Mouse (Mus musculus) left cerebral cortex, adult 18-20 months (tissue): ENCODE results near the gene Sv2c. TPM values are rescaled to one million over a fixed set of nuclear protein-coding genes. Genes with fewer than 3 reads are reported as not detected.

Experiments
- DNase-seq, 2 experiments: peaks; one replicate each; pipeline ENCODE4 v3.0.0; 2021 to 2022; ENCODE audit warnings: low spot score in 2 of 2, mixed read lengths in 1 of 2
- total RNA-seq, 2 experiments: library from RNA; stranded (reverse); gene quantifications; 2 replicates each; pipeline ENCODE4 v1.2.3; 2021

The Sv2c gene
- total RNA-seq, 2 experiments from 2014 or later, result 31.9 to 34.5 TPM

- DNase-seq, result no peak
These were observed 58.8 kb downstream of the Sv2c start for GRCm38 (mm10) chr13:96073555-96073954.

- DNase-seq, result no peak
These were observed 79.6 kb downstream of the Sv2c start for GRCm38 (mm10) chr13:96052755-96053154.

- no peak for DNase-seq
These were observed 87.0 kb downstream of the Sv2c start for GRCm38 (mm10) chr13:96045396-96045795.

GRCm38 (mm10) chr13:96040275-96041042 is 91.9 kb downstream of the Sv2c start:
- no peak for DNase-seq

DNA sequence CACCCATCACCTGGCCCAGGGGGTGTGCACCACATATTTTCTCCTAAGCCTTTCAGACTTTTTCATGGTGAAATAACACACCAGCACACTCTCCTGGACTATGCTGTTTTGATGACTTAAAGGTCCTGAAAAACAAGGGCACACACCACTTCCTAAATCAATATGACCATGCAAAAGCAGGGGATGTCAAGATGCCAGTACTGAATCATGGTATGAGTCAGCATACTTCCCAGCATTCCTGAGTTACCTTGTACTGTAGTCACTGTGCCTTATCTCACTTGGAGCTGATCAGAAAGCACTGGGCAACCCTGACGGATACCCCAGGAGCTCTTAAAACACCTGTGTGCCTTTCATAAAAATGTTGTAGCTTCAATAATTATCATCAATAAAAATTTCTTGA is 92.8 kb downstream of the Sv2c start:
- no peak for DNase-seq

GRCm38 (mm10) chr13:96030368-96031223 is 101.8 kb downstream of the Sv2c start:
- peak; percentile 66 to 70 for DNase-seq

- no peak for DNase-seq
These were observed 108.5 kb downstream of the Sv2c start for GRCm38 (mm10) chr13:96023858-96024257.

DNA sequence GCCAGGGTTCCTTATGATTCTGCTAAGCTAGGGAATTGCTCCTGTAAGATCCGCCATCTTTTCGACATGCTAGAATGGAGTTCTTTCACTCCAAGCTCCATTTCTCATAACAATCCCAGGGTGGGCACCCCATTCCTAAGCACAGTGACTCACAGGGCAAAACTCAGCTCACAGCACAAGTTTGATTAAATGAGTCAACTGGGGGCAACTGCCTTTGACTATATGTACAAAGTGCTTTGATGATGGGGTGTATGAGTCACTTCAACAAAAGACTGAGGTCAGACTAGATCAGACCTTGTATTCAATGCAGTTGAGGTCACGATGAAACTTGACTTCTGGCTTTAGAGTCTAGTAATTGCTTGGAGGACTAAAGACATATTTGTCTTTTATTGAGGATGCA is 116.9 kb downstream of the Sv2c start:
- DNase-seq, result no peak

DNA sequence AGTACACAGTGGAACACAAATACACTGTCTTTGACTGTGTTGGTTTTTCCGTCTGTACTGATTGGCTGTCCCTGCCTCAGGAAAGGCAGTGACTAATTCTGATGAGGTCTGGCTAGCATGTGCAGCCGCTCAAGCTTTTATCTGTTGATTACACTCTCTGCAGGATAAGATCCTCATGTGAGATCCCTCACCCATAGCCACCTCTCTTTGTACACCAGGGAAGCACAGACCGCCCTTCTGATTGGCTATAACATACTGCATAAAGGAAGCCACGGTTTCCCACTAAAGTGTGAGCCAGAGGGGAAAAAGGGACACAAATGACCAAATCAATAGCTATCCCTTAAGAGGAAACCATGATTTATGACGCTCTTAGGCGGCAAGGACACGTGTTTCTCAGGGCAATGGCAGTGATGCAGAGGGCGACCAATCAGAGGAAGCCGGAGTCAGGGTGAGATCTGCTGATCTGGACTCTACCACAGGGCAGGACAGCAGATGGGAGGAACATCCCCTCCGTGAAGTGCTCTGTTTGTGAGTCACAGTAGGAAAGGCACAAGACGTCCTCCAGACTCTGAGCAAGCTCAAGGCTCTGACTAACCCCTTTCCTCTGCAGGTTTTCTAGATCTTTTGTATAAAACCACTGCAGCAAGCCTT is 121.4 kb downstream of the Sv2c start:
- peak; percentile 38 to 43 for DNase-seq

DNA sequence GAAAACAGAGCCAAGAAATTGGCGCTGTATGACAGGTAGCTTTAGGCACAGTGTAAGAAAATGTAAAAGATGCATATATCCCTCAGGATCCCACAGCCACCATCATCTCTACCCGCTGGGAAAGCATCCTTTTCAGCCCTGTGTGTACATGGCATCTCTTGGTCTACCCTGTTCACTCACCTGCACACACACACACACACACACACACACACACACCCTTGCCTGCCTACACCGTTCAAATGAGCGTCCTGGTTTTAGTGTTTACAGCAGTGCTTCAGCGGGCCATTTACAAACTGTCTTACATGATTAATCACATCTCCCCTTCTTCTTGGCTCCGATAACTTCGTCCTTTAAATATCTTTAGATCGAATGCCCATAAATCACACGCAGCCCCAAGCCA is 123.4 kb downstream of the Sv2c start:
- DNase-seq, result no peak

GRCm38 (mm10) chr13:96008154-96008553 is 124.2 kb downstream of the Sv2c start:
- no peak for DNase-seq

DNA sequence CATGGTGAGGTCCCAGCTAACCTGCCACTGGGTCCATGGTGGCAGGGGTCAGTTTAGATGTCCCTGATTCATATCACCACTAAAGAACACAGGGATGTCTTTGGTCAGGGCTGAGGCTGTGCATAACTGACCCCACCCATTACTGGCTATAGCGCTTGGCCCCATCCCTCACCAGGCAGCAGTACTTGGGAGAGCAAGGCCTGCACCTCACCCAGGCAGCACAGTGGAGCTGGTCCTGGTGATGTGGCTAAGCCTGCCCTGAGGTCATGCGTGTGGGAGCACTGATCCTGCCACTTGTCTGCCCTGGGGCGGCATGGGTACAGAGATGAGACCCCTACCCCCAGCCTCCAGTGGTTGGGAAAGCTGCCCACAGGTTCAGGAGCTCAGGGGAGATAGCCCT is 128.8 kb downstream of the Sv2c start:
- no peak for DNase-seq

GRCm38 (mm10) chr13:96002475-96002874 is 129.9 kb downstream of the Sv2c start:
- no peak for DNase-seq

DNA sequence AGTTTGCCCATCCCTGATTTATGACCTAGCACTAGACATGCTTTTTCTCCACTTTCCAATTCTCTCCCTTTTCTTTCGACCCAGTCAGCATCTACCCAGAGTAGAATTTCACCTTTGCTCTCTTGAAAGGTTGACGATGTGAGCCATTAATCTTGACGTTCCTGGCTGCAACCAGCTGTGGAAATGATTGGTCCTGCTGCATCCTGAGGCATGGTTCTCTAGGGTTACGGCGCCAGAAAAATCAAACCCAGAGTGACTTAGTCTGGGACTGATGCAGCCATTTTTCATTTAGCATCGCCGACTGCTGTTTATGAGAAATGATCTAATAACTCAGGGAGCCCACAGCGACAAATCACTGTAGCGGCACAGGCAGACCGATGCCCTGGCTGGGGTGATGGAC is 133.0 kb downstream of the Sv2c start:
- DNase-seq, result no peak

GRCm38 (mm10) chr13:95997294-95997693 is 135.1 kb downstream of the Sv2c start:
- DNase-seq, result no peak

GRCm38 (mm10) chr13:95994705-95995703 is 137.4 kb downstream of the Sv2c start:
- DNase-seq, result no peak

DNA sequence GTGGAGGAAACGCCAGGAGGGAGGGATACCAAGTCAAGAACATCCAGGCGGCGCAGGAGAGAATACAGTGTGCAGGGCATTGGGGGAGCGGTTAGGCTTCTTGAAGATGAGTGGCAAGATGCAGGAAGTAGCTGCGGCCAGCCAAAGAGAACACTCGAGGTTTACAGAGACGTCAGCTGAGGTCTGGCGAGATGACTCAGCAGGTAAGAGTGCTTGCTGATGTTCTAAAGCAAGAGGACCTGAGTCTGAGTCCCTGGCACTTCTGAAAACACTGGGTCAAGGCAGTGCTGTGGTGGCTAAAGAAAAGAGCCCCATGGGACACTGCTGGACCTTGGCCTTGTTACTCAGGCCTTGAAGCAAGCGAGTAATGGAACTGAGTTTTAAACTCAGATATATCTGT is 144.2 kb downstream of the Sv2c start:
- DNase-seq, result no peak

DNA sequence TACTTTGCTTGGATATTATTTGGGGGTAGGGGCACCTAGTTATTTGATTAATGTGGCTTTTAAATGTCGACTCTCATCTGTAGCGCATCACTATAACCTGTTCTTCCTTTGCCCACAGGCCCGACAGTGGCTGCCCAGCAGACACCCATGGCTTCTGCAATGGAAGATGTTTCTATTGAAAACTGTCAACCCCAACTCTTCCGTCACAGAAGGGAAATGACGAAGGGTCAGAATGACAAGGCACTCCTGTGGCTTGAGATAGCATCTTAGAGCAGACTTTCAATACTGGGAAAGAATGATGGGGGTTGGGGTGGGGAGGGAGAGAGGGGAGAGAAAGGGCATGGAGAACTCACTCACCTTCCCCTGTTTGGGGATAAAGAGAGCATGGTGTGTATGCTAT is 145.2 kb downstream of the Sv2c start:
- no peak for DNase-seq

GRCm38 (mm10) chr13:95986375-95986774 is 146.0 kb downstream of the Sv2c start:
- no peak for DNase-seq

- no peak for DNase-seq
These were observed 157.2 kb downstream of the Sv2c start for GRCm38 (mm10) chr13:95975225-95975624.

GRCm38 (mm10) chr13:95974106-95974505 is 158.3 kb downstream of the Sv2c start:
- DNase-seq, result no peak
